Mouse (Mus musculus) small intestine, adult 2 months (tissue): Measurements from ENCODE around the gene Zdhhc12. TPM values are rescaled to one million over a fixed set of nuclear protein-coding genes. Genes with fewer than 3 reads are reported as not detected.

Experiments used
- H3K27ac ChIP-seq: fragments of 200-500 bp; 2 replicates; pipeline ENCODE4 v1.5.1; 2012; ENCODE audit warnings: low read depth, low read length, control low read depth, inconsistent platforms; ENCODE audit not compliant: insufficient read depth
- H3K27me3 ChIP-seq: fragments of 200-500 bp; 2 replicates; pipeline ENCODE4 v1.6.1; 2012; ENCODE audit warnings: mild to moderate bottlenecking, moderate library complexity, low read length, inconsistent platforms; ENCODE audit not compliant: control insufficient read depth, insufficient read depth
- H3K36me3 ChIP-seq: fragments of 200-500 bp; 2 replicates; pipeline ENCODE4 v1.6.1; 2012; ENCODE audit warnings: mild to moderate bottlenecking, low read length, control low read depth, inconsistent platforms; ENCODE audit not compliant: control insufficient read depth, insufficient read depth
- H3K4me1 ChIP-seq: fragments of 200-500 bp; 2 replicates; pipeline ENCODE4 v1.6.1; 2012; ENCODE audit warnings: low read length, inconsistent platforms, mixed read lengths; ENCODE audit not compliant: control insufficient read depth, insufficient read depth, insufficient read length
- H3K4me3 ChIP-seq: fragments of 200-500 bp; 2 replicates; pipeline ENCODE4 v1.5.1; 2012; ENCODE audit warnings: low read depth, mild to moderate bottlenecking, control low read depth, inconsistent platforms, low read length, moderate library complexity
- CTCF ChIP-seq: fragments of 200-500 bp; IDR thresholded peaks from 2 replicates; pipeline ENCODE4 v1.5.1; 2012; ENCODE audit warnings: low read depth, mild to moderate bottlenecking, control low read depth, inconsistent platforms, low read length, moderate library complexity, mixed read lengths; ENCODE audit not compliant: insufficient replicate concordance, insufficient read length; ENCODE audit errors: extremely low read depth
- POLR2A ChIP-seq: fragments of 200-500 bp; IDR thresholded peaks from 2 replicates; pipeline ENCODE4 v1.6.1; 2012; ENCODE audit warnings: low read depth, mild to moderate bottlenecking, control low read depth, inconsistent platforms, low read length, moderate library complexity
- WGBS: fragments of 180-500 bp; shearing (Covaris S2); methylation state at CpG from one replicate; pipeline ENCODE4 v1.1.7; 2018; 5-methylcytosine and 5-hydroxymethylcytosine counted together
- polyA plus RNA-seq: library from polyadenylated mRNA; depleted of rRNA; stranded (reverse); fragments of >200 nt; gene quantifications from 2 replicates; pipeline ENCODE4 v1.2.3, GENCODE M21; 2012

Gene Zdhhc12
- polyA plus RNA-seq, 1 experiment, result 175 TPM

- Histone ChIP-seq H3K4me3 (no peak overlapping the region), H3K27me3 (no peaks in the 10 kb centered on the region), H3K36me3 (no peaks in the 10 kb centered on the region), H3K27ac (no peak overlapping the region), H3K4me1 (peaks cover 9% of the 10 kb centered on the region; the same call in 1 of the 2 replicates)
- WGBS, result 57% methylated on average over 4 of the region's 4 CpGs
- TF ChIP-seq CTCF (no peak), POLR2A (no peak)
These were observed 36.7 kb upstream of the Zdhhc12 start for GRCm38 (mm10) chr2:30130156-30130555.

DNA sequence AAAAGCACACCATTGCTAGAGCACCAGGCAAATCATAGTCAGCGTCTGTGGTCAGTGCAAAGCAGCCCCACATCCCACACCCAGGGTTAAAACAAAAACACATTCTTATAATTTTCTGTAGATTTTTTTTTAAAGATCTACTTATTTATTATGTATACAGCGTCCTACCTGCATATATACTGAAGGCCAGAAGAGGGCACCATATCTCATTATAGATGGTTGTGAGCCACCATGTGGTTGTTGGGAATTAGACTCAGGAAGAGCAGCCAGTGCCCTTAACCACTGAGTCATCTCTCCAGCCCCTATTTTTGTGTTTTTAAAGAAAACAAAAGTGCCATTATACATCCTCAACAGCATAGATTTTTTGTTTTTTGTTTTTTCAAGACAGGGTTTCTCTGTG is 35.3 kb upstream of the Zdhhc12 start:
- H3K4me3 ChIP-seq, result no peak overlapping the region
- H3K36me3 ChIP-seq, result no peaks in the 10 kb centered on the region
- TF ChIP-seq POLR2A (no peak), CTCF (peak; percentile 22; the same call in 1 of the 2 replicates)
- H3K27ac ChIP-seq, result no peak overlapping the region
- 30% methylated on average over 2 of the region's 2 CpGs for WGBS
- no peaks in the 10 kb centered on the region for H3K27me3 ChIP-seq
- H3K4me1 ChIP-seq, result peaks cover 8% of the 10 kb centered on the region; the same call in 1 of the 2 replicates

DNA sequence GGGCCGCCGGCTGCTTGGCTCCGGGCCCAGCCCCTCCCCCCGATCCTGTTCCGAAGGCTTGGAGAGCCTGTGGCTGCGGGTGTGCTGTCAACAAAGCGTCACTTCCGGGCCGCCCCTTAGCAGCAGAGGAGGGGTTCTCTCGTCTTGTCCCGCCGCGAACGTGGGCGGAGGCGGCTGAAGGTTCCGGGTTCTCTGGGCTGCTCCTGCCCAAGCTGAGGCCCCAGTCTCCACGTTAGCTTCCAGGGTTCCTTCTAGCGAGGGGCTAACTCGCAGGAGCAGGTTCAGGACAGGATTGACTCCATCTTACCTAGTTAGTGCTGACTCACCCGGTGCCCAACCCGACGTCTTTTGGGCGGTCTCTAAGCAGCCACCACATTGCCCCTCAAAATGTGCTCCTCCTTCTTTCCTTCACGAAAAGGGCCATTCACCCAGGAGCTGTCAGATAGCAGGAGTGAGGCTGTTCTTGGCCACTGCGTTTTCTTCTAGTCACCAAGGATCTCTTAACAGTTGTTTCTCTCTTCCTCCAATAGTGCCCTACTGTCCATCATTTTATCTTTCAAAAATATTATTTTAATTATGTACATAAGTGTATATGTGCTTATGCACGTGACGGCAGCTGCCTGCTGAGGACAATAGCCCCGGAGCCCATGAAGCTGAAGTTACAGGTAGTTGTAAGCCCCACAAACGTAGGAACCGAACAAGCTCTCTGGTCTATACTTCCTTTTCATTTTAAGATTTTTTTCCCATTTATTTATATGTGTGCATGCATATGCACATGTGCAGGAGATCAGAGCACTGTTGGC is 31.2 kb upstream of the Zdhhc12 start, which contains the start of gene Zer1:
Gene Zer1 (minus strand): TSS at position 114 of the 803 bp plus-strand sequence.
- Histone ChIP-seq H3K36me3 (no peaks in the 10 kb centered on the region), H3K27ac (peak within 1 kb of the TSS; percentile 85), H3K4me1 (peaks cover 5% of the 10 kb centered on the region; the same call in 1 of the 2 replicates), H3K4me3 (peak within 1 kb of the TSS; percentile 76), H3K27me3 (no peaks in the 10 kb centered on the region)
- 5% methylated on average over 31 of the region's 31 CpGs for WGBS
- peak; percentile 73 for TF ChIP-seq POLR2A
- TF ChIP-seq CTCF, result no peak

DNA sequence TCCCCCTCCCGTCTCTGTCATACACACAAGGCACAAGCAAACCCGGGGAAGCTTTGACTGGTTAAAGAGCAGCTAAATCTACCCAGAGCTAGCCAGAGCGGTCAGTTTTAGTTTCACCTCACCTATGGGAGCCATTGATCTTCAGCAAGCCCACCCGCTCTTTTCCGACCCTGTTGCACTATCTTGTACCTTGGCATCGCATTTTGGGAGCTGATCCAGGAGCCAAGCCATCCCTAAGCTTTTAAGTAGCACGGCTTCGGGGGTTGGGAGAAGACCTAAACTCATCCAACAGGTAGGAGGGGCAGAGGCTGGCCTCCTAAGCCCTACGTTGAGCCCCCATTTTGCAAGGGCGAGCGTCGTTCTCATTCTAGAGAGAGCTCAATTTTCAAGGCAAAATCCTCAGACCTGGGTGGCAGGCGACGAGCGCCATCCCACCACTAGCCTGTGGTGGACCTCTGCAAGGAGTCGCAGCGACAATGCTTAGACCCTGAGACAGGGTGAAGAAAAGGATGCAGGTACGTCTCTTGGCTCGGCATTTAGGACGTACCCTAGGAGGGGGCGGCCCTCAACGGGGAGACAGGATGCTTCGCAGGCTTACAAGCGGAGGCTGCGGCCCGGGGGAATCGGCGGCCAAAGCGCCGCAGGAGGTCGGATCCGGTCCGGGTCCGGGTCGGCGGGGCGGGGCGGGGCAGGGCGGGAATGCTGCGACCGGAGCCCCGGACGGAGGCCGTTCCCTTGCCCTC is 30.5 kb upstream of the Zdhhc12 start:
- no peaks in the 10 kb centered on the region for H3K27me3 ChIP-seq
- 1% methylated on average over 40 of the region's 44 CpGs for WGBS
- TF ChIP-seq POLR2A, result no peak
- TF ChIP-seq CTCF, result no peak
- peak overlapping the region; percentile 76 for H3K4me3 ChIP-seq
- peak overlapping the region; percentile 53 for H3K27ac ChIP-seq
- peaks cover 5% of the 10 kb centered on the region; the same call in 1 of the 2 replicates for H3K4me1 ChIP-seq
- no peaks in the 10 kb centered on the region for H3K36me3 ChIP-seq

DNA sequence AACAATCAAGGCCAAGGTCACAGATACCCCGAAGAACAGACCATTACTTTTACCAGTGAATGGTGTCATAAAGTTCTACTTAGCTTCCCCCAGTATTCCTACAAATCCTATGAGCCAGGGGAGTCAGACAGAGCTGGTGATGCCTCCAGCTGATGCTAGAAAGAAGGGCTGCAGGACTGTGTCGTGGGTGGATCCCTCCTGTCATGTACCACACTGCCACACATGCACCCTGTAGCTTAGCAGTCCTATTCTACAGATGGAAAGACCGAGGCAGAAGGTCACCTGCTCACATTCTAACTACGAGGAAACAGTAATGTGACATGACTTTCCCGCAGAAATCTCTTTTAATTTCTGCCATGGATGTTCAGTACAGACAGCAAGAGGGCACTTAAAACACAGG is 29.3 kb upstream of the Zdhhc12 start:
- TF ChIP-seq POLR2A (no peak), CTCF (no peak)
- Histone ChIP-seq H3K4me1 (peaks cover 5% of the 10 kb centered on the region; the same call in 1 of the 2 replicates), H3K27me3 (no peaks in the 10 kb centered on the region), H3K27ac (no peak overlapping the region), H3K36me3 (no peaks in the 10 kb centered on the region), H3K4me3 (no peak overlapping the region)
- 73% methylated on average over 5 of the region's 5 CpGs for WGBS

DNA sequence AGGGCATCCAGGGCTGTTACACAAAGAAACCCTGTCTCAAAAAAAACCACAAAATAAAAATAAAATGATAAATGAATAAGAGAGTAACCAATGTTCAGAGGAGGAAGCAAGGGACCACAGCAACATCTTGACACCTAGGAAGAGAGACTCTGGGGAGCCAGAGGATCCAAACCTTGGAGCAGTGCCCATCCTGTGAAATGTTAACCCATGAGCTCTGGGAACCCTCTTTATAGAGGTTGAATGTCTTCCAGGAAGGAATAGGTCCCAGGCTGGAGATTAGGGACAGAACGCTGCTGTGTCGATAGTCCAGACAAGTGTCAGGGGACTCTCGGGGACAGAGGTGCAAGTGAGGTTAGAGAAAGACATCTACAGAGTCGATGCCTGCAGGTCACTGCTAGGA is 26.8 kb upstream of the Zdhhc12 start:
- no peaks in the 10 kb centered on the region for H3K36me3 ChIP-seq
- peaks cover 5% of the 10 kb centered on the region; the same call in 1 of the 2 replicates for H3K4me1 ChIP-seq
- H3K4me3 ChIP-seq, result no peak overlapping the region
- TF ChIP-seq CTCF (no peak), POLR2A (no peak)
- H3K27ac ChIP-seq, result no peak overlapping the region
- H3K27me3 ChIP-seq, result no peaks in the 10 kb centered on the region
- 41% methylated on average over 4 of the region's 4 CpGs for WGBS

DNA sequence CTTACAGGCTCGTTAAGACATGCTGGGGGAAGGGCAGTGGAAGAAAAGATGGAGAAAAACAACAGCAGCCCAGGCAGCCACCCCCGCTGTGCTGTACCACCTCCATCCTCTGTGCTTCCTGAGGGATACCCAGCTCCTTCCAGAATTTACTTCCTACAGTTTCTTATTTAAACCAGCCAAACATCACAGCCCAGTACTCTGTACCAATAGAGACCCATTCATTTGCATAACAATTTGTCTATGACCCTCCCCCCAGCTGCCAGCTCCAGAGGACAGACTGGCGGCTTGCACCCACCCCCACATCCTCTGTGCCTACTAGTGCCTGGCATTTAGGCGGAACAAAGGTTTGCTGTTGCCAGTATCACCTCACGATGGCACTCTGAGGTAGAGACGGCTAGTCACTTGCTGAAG is 26.2 kb upstream of the Zdhhc12 start:
- Histone ChIP-seq H3K27ac (no peak overlapping the region), H3K27me3 (no peaks in the 10 kb centered on the region), H3K4me1 (peaks cover 5% of the 10 kb centered on the region; the same call in 1 of the 2 replicates), H3K4me3 (no peak overlapping the region), H3K36me3 (no peaks in the 10 kb centered on the region)
- TF ChIP-seq POLR2A (no peak), CTCF (no peak)
- 70% methylated on average over 6 of the region's 6 CpGs for WGBS
